Mouse (Mus musculus) naive thymus-derived CD4-positive, alpha-beta T cell, adult 2 months (primary cell): Measurements from ENCODE around the gene Banp.

Experiments
- DNase-seq: peaks from one replicate; pipeline ENCODE4 v3.0.0-alpha.2; 2011; ENCODE audit warnings: low read depth

The Banp gene

GRCm38 (mm10) chr8:121949222-121949800 lies at the start of gene Banp:
Banp (plus strand) TSS chr8:121949750.
- DNase-seq = no peak

- DNase-seq = no peak
Measured at GRCm38 (mm10) chr8:121901498-121902236, 47.9 kb upstream of the Banp start.

- DNase-seq = no peak
Measured at GRCm38 (mm10) chr8:121903977-121904376, 45.6 kb upstream of the Banp start.

GRCm38 (mm10) chr8:121904999-121905398 lies 44.6 kb upstream of the Banp start:
- DNase-seq = no peak

GRCm38 (mm10) chr8:121905420-121905819 lies 44.1 kb upstream of the Banp start:
- DNase-seq = no peak

GRCm38 (mm10) chr8:121905864-121906263 lies 43.7 kb upstream of the Banp start:
- DNase-seq = no peak

- peak; percentile 73 for DNase-seq
Measured at GRCm38 (mm10) chr8:121906542-121907512, 42.7 kb upstream of the Banp start.

- peak; percentile 98 for DNase-seq
Measured at GRCm38 (mm10) chr8:121907587-121908248, 41.8 kb upstream of the Banp start, which contains the start of gene Slc7a5. Slc7a5 (minus strand) TSS chr8:121907694.

GRCm38 (mm10) chr8:121908378-121909147 lies 41.0 kb upstream of the Banp start:
- DNase-seq = no peak

- peak; percentile 30 for DNase-seq
Measured at GRCm38 (mm10) chr8:121909148-121909541, 40.4 kb upstream of the Banp start.

GRCm38 (mm10) chr8:121909663-121910062 lies 39.9 kb upstream of the Banp start:
- DNase-seq = peak; percentile 92

- no peak for DNase-seq
Measured at GRCm38 (mm10) chr8:121911400-121911799, 38.1 kb upstream of the Banp start.

- DNase-seq = no peak
Measured at GRCm38 (mm10) chr8:121911987-121912386, 37.6 kb upstream of the Banp start.

- DNase-seq = no peak
Measured at GRCm38 (mm10) chr8:121912831-121913230, 36.7 kb upstream of the Banp start.

- no peak for DNase-seq
Measured at GRCm38 (mm10) chr8:121913378-121913777, 36.2 kb upstream of the Banp start.

GRCm38 (mm10) chr8:121919158-121919557 lies 30.4 kb upstream of the Banp start:
- no peak for DNase-seq

GRCm38 (mm10) chr8:121919731-121920130 lies 29.8 kb upstream of the Banp start:
- no peak for DNase-seq

GRCm38 (mm10) chr8:121921582-121921981 lies 28.0 kb upstream of the Banp start:
- DNase-seq = no peak

- DNase-seq = no peak
Measured at GRCm38 (mm10) chr8:121922101-121922500, 27.4 kb upstream of the Banp start.

- no peak for DNase-seq
Measured at GRCm38 (mm10) chr8:121924681-121925080, 24.9 kb upstream of the Banp start.

- DNase-seq = peak; percentile 86
Measured at GRCm38 (mm10) chr8:121925624-121926023, 23.9 kb upstream of the Banp start.
